Mouse (Mus musculus) Patski (cell line): ENCODE data around the gene Ucma. TPM values are rescaled to one million over a fixed set of nuclear protein-coding genes. Genes with fewer than 3 reads are reported as not detected.
"Not testable (repeated sequence)": the region's sequence is repeated elsewhere in the genome, so short reads cannot be mapped to it uniquely, and the experiment has no call there.

ENCODE experiments used
- ATAC-seq: fragments of 100-300 bp; one replicate; pipeline ENCODE4 v1.8.0; 2021
- CTCF ChIA-PET: fragments of 350-600 bp; sonication (Branson Sonifier 250); formaldehyde crosslinking; loops from one replicate; lab custom pipeline; 2022; ENCODE audit warnings: inconsistent platforms; lab: Charles Lee
- POLR2A ChIA-PET: fragments of 350-600 bp; sonication (Branson Sonifier 250); formaldehyde crosslinking; loops from one replicate; lab custom pipeline; 2022; ENCODE audit warnings: antibody characterized with exemption, inconsistent platforms; lab: Charles Lee
- DNase-seq: peaks from one replicate; pipeline ENCODE4 v3.0.0-alpha.2; 2011; ENCODE audit warnings: low read depth, low spot score
- H3K27me3 ChIP-seq: fragments of 371-371 bp; one replicate; pipeline ENCODE4 v1.5.1; 2021
- CTCF ChIP-seq: fragments of 100-300 bp; IDR thresholded peaks from one replicate; pipeline ENCODE4 v1.5.1; 2021
- in situ Hi-C: fragments of 300-500 bp; cut with MboI; formaldehyde crosslinking; loops from 3 replicates; pipeline ENCODE4 v1.11.1; 2018; ENCODE audit warnings: low pct_unique_long_range_greater_than_20kb, mixed read lengths
- polyA plus RNA-seq: library from polyadenylated mRNA; unstranded; gene quantifications from one replicate; pipeline ENCODE4 v1.2.3, GENCODE M21; 2021

Ucma gene
- polyA plus RNA-seq, result not detected

- CTCF ChIA-PET, result no interaction called here
- POLR2A ChIA-PET, result no interaction called here
- in situ Hi-C loops, result no loop called here
- DNase-seq, result no peak
- no peak for ATAC-seq
- peaks cover 4% of the 10 kb centered on the region for H3K27me3 ChIP-seq
- no peak for TF ChIP-seq CTCF
Observed at GRCm38 (mm10) chr2:4975807-4976206, at the start of gene Ucma. TSS of gene Ucma (plus strand) at chr2:4976122.

- in situ Hi-C loops, result no loop called here
Observed at GRCm38 (mm10) chr2:4927391-4927790, 48.5 kb upstream of the Ucma start.

DNA sequence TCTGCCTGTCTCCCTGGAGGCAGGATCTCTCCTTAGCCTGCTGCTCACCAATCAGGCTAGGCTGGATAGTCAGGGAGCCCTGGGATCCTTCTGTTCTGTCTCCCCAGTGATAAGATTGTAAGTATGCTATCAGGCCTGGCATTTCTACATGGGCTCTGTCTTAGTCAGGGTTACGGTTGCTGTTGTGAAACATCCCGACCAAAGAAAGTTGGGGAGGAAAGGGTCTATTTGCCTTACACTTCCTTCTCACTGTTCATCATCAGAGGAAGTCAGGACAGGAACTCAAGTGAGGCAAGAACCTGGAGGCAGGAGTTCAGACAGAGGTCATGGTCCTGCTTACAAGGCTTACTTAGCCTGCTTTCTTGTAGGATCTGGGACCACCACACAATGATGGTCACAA, 46.7 kb upstream of the Ucma start:
- TF ChIP-seq CTCF, result no peak
- ChIA-PET POLR2A (no interaction called here), CTCF (interaction anchor here (1.1 kb wide), 1 partner anchor 10 kb away, joined by 3 read pairs; no protein-coding TSS in a partner anchor)
- ATAC-seq, result no peak
- in situ Hi-C loops, result no loop called here
- no peaks in the 10 kb centered on the region for H3K27me3 ChIP-seq
- DNase-seq, result no peak

More at GRCm38 (mm10) chr2:4927391-4927790, 48.5 kb upstream of the Ucma start:
- CTCF ChIA-PET, result no interaction called here
- POLR2A ChIA-PET, result no interaction called here
- no peak for DNase-seq
- TF ChIP-seq CTCF, result no peak
- H3K27me3 ChIP-seq, result no peaks in the 10 kb centered on the region
- ATAC-seq, result no peak

DNA sequence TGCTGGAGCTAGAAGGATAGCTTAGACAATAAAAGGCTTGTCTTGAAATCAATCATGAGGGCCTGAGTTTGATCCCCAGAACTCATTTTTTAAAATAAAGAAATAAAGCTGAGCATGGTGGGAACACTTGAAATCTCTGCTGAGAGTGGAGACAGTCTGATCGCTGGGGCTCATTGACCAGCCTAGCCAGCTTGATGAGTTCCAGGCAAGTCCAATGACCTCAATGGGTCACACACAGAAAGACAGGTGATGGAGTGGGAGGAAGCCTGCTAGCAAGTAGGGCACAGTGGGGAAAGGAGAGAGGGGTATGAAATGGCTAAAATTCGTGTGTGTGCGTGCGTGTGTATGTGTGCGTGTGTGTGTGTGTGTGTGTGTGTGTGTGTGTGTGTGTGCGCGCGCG, 41.4 kb upstream of the Ucma start:
- ChIA-PET POLR2A (no interaction called here), CTCF (no interaction called here)
- no peak for TF ChIP-seq CTCF
- in situ Hi-C loops, result no loop called here
- H3K27me3 ChIP-seq, result no peaks in the 10 kb centered on the region
- ATAC-seq (no peak), DNase-seq (no peak)

DNA sequence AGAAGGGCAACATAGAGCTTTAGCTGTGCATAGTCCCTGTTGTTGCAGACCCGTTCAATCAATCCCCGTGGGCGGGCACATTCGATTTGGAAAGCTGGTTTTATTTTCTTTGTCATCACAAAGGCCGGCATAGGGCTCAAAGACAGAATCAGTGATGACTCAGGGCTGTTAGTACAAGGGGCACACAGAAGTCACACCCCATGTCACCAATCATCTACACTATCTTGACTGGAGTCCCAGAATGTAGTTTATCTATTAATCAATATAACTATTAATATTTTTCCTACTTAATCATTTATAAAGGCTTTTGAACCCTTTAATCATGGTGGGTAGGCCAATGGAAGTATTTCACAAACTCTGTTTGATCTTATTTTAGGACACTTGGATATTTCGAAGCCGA, 38.0 kb upstream of the Ucma start:
- TF ChIP-seq CTCF, result no peak
- DNase-seq (no peak), ATAC-seq (no peak)
- ChIA-PET POLR2A (no interaction called here), CTCF (no interaction called here)
- H3K27me3 ChIP-seq, result no peaks in the 10 kb centered on the region
- in situ Hi-C loops, result no loop called here

GRCm38 (mm10) chr2:4940861-4941260, 35.1 kb upstream of the Ucma start:
- TF ChIP-seq CTCF, result no peak
- POLR2A ChIA-PET, result no interaction called here
- no peak for ATAC-seq
- CTCF ChIA-PET, result no interaction called here
- no peak for DNase-seq
- H3K27me3 ChIP-seq, result no peaks in the 10 kb centered on the region
- in situ Hi-C loops, result no loop called here

GRCm38 (mm10) chr2:4949691-4950090, 26.2 kb upstream of the Ucma start:
- in situ Hi-C loops, H3K27me3 ChIP-seq, ATAC-seq, DNase-seq, CTCF ChIA-PET: not testable (repeated sequence)
- POLR2A ChIA-PET, result interaction anchor here (0.6 kb wide), 1 partner anchor 974 kb away, joined by 7 read pairs; no protein-coding TSS in a partner anchor

- ChIA-PET POLR2A (no interaction called here), CTCF (no interaction called here)
- no peak for TF ChIP-seq CTCF
- no peaks in the 10 kb centered on the region for H3K27me3 ChIP-seq
- DNase-seq (no peak), ATAC-seq (no peak)
- in situ Hi-C loops, result no loop called here
Observed at GRCm38 (mm10) chr2:4950986-4951385, 24.9 kb upstream of the Ucma start.

GRCm38 (mm10) chr2:4954216-4954760, 21.6 kb upstream of the Ucma start:
- CTCF ChIA-PET, result no interaction called here
- no peaks in the 10 kb centered on the region for H3K27me3 ChIP-seq
- in situ Hi-C loops, result no loop called here
- ATAC-seq (no peak), DNase-seq (no peak)
- no peak for TF ChIP-seq CTCF
- POLR2A ChIA-PET, result no interaction called here

DNA sequence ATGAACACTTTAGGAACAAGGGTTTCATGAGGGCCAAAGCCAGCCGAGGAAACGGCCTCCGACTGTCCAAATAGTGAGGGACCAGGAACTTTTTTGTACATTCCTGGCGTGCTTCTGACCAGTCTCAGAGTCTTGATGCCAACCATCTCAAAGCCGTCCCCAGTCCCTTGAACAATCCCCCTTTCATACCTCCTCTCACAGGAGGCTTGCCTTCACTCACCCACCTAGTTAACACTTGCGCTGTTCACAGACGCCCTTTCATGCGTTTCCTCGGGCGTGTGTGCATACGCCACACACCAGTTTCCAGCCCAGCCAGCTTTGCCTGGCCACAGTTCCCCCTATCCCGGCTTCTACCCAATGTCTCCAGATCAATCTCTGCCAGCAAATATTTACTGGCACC, 17.9 kb upstream of the Ucma start:
- no peak for DNase-seq
- ChIA-PET CTCF (interaction anchor here (1.5 kb wide), 1 partner anchor 12 kb away, joined by 4 read pairs; no protein-coding TSS in a partner anchor), POLR2A (no interaction called here)
- ATAC-seq, result no peak
- no peak for TF ChIP-seq CTCF
- in situ Hi-C loops, result no loop called here
- H3K27me3 ChIP-seq, result no peaks in the 10 kb centered on the region

DNA sequence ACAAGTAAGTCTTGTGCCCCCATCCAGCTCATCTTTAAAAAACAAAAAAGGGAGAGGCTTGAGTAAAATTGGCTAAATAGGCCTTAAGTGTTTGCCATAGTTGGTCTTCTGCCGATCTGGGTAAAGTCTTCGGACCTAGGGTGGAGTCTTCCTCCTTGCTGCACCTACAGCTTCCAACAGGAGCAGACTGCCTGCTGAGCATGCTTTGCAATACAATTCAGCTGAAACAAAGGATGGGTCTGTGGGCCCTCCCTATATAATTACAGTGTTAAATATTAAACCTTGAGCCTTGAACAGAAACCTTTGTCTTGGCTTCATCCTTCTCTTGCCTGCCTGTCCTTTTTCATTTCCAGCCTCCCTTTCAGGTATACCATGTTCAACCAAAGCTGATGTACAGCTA, 8.1 kb upstream of the Ucma start:
- CTCF ChIA-PET, result interaction anchor here (1.5 kb wide), 1 partner anchor 29 kb away, joined by 3 read pairs; no protein-coding TSS in a partner anchor
- H3K27me3 ChIP-seq, result peaks cover 4% of the 10 kb centered on the region
- in situ Hi-C loops, result no loop called here
- DNase-seq (no peak), ATAC-seq (no peak)
- no peak for TF ChIP-seq CTCF
- POLR2A ChIA-PET, result no interaction called here

DNA sequence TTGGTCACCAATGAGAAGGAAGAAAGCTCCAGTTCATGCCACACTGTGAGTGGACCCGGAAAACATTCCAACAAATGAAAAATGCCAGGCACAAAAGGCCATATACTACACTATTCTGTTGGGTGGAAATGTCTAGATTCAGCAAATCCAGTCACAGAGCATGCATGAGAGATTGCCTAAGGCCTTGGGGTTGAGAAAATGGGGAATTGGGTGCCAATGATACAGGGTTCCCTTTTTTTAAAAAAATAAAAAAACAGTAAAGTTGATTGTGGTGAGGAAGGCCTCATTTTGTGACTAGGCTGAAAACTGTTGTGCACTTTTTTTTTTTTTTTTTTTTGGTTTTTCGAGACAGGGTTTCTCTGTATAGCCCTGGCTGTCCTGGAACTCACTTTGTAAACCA, 6.8 kb upstream of the Ucma start:
- in situ Hi-C loops, result no loop called here
- ATAC-seq, result no peak
- ChIA-PET POLR2A (no interaction called here), CTCF (no interaction called here)
- no peak for DNase-seq
- TF ChIP-seq CTCF, result no peak
- H3K27me3 ChIP-seq, result peaks cover 4% of the 10 kb centered on the region
